In the genomic region with DNA sequence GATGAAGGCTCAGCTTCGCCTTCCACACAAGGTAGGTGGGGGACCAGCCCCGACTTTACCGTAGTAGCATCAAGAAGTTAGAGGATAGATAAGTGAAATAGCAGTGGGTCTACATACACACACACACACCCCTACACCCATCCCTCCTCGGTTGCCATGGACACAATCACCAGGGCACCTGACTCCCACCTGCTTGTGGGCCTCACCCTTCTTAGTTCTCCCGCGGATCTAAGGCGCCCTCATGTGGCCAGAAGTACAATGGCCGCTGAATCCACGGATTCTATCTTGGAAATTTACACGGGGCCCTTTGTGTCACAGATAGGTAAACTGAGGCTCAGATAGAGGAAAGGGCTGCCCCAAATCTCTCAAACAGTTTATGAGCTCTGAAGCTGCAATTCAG, we compare ENCODE assay signal across 7 mouse cellular contexts. TPM values are rescaled to one million over a fixed set of nuclear protein-coding genes. Genes with fewer than 3 reads are reported as not detected.
DNase-seq lines count a peak whose midpoint lies in the region; ATAC-seq and TF ChIP-seq lines count a peak whose summit lies in the region.

No protein-coding gene starts in this region.

- H3K27ac ChIP-seq in forebrain, embryonic 13.5 days = no peak overlapping the region
- no peak overlapping the region for H3K27ac ChIP-seq in olfactory bulb, adult 2 months (ENCODE audit: insufficient read depth, low read depth, low read length)

- H3K9ac ChIP-seq in forebrain, embryonic 13.5 days = no peak overlapping the region

- TF ChIP-seq POLR2A in lung, adult 2 months (IDR thresholded peaks at IDR 0.05; ENCODE audit: borderline replicate concordance, extremely low read depth, low read depth, low read length) = no peak
- no peak for TF ChIP-seq POLR2A in olfactory bulb, adult 2 months (IDR thresholded peaks at IDR 0.05; ENCODE audit: insufficient read depth, low read depth, low read length)

- WGBS in forebrain, embryonic 13.5 days = 18% methylated on average over 10 of the region's 10 CpGs
- WGBS in lung, adult 2 months = 20% methylated on average over 10 of the region's 10 CpGs
- 19% methylated on average over 10 of the region's 10 CpGs for WGBS in olfactory bulb, adult 2 months

- H3K9me3 ChIP-seq in forebrain, embryonic 13.5 days (replicated peaks) = no peaks in the 10 kb centered on the region

- H3K4me2 ChIP-seq in forebrain, embryonic 13.5 days = no peak overlapping the region

- H3K36me3 ChIP-seq in forebrain, embryonic 13.5 days (ENCODE audit: poor library complexity, severe bottlenecking) = peaks cover 7% of the 10 kb centered on the region; the same call in 1 of the 2 replicates

- H3K27me3 ChIP-seq in forebrain, embryonic 13.5 days = peaks cover 12% of the 10 kb centered on the region

- peak; percentile 56 for TF ChIP-seq CTCF in lung, adult 2 months (IDR thresholded peaks at IDR 0.05; ENCODE audit: insufficient read depth, low read length)
- peak; percentile 92 for TF ChIP-seq CTCF in olfactory bulb, adult 2 months (IDR thresholded peaks at IDR 0.05; ENCODE audit: insufficient read depth, low read depth, low read length)

- peak; percentile 87 for ATAC-seq in forebrain, embryonic 13.5 days

- no peak overlapping the region for H3K4me3 ChIP-seq in forebrain, embryonic 13.5 days
- H3K4me3 ChIP-seq in lung, adult 2 months (replicated peaks; ENCODE audit: extremely low read depth, low read depth, low read length) = no peak overlapping the region
- H3K4me3 ChIP-seq in olfactory bulb, adult 2 months (ENCODE audit: insufficient read depth, low read depth, low read length) = no peak overlapping the region

- peak; percentile 54 for DNase-seq in 3T3-L1 (ENCODE audit: low read depth, low spot score)
- peak; percentile 74 to 76 for DNase-seq in B cell, adult 2 months
- peak; percentile 16 for DNase-seq in c-Kit-negative CD71-positive TER-119-positive erythroid progenitor cells, embryonic 14.5 days (ENCODE audit: low read depth, low spot score)
- peak; percentile 22 to 36 for DNase-seq in kidney, adult 8-10 months
- DNase-seq in lung, adult 2 months = peak; percentile 44

- H3K4me1 ChIP-seq in forebrain, embryonic 13.5 days = 0 out of 2 replicates have a peak, but pooled peaks cover 5% of the 10 kb centered on the region
- H3K4me1 ChIP-seq in lung, adult 2 months (ENCODE audit: control insufficient read depth, insufficient read depth, low read length) = no peaks in the 10 kb centered on the region; the same call in 1 of the 2 replicates
- H3K4me1 ChIP-seq in olfactory bulb, adult 2 months (ENCODE audit: control insufficient read depth, insufficient read depth, low read length) = peaks cover 14% of the 10 kb centered on the region

RNA-seq across cellular contexts. Expression of gene Meis3, which starts 21.4 kb away (rescaled TPM):
- 96.9 and 104 TPM in 2 replicates for polyA plus RNA-seq in forebrain, embryonic 13.5 days (2015; fragmentation: Nextera tagmentation; extraction: Ambion mirVana)
- polyA plus RNA-seq in lung, adult 2 months (2012; rRNA removed) = 19.4 and 23.4 TPM in 2 replicates
- not detected in 2 replicates for polyA plus RNA-seq in olfactory bulb, adult 2 months (2012; ENCODE audit: insufficient read depth, insufficient read length, low replicate concordance, missing spikeins)

RNA-seq across cellular contexts. Expression of gene Slc8a2, which starts 23.9 kb away (rescaled TPM):
- 0.67 and 0.68 TPM in 2 replicates for polyA plus RNA-seq in forebrain, embryonic 13.5 days (2015; fragmentation: Nextera tagmentation; extraction: Ambion mirVana)
- 0.85 TPM in 2 replicates for polyA plus RNA-seq in lung, adult 2 months (2012; rRNA removed)
- not detected in 2 replicates for polyA plus RNA-seq in olfactory bulb, adult 2 months (2012; ENCODE audit: insufficient read depth, insufficient read length, low replicate concordance, missing spikeins)

RNA-seq across cellular contexts. Expression of gene Kptn, which starts 33.8 kb away (rescaled TPM):
- 37.2 and 38.4 TPM in 2 replicates for polyA plus RNA-seq in forebrain, embryonic 13.5 days (2015; fragmentation: Nextera tagmentation; extraction: Ambion mirVana)
- polyA plus RNA-seq in lung, adult 2 months (2012; rRNA removed) = 25.5 and 28.3 TPM in 2 replicates
- not detected in 2 replicates for polyA plus RNA-seq in olfactory bulb, adult 2 months (2012; ENCODE audit: insufficient read depth, insufficient read length, low replicate concordance, missing spikeins)

RNA-seq across cellular contexts. Expression of gene Napa, which starts 55.3 kb away (rescaled TPM):
- 166 and 186 TPM in 2 replicates for polyA plus RNA-seq in forebrain, embryonic 13.5 days (2015; fragmentation: Nextera tagmentation; extraction: Ambion mirVana)
- polyA plus RNA-seq in lung, adult 2 months (2012; rRNA removed) = 144 and 157 TPM in 2 replicates
- not detected in 2 replicates for polyA plus RNA-seq in olfactory bulb, adult 2 months (2012; ENCODE audit: insufficient read depth, insufficient read length, low replicate concordance, missing spikeins)

Comparison
In these comparisons a context has a peak if more than half of its experiments do, and no peak if none do; other contexts are left out.
1. DNase-seq: peak in every context shown above with its lines; median percentile 75 in B cell, adult 2 months; 54 in 3T3-L1; 44 in lung, adult 2 months; 29 in kidney, adult 8-10 months; 16 in c-Kit-negative CD71-positive TER-119-positive erythroid progenitor cells, embryonic 14.5 days.